Comparison of ENCODE assay signal across 25 mouse cellular contexts in genomic region chr11:61102397-61103339, GRCm38 (mm10). TPM values are rescaled to one million over a fixed set of nuclear protein-coding genes. Genes with fewer than 3 reads are reported as not detected.
DNase-seq lines count a peak whose midpoint lies in the region; ATAC-seq lines count a peak whose summit lies in the region.
"Had no signal": no experiment of that assay in that cellular context is flagged by ENCODE, and none has a peak within 500 bp of the region (broad histone marks: within the 10 kb centered on the region; RNA-seq: fewer than 3 reads in every experiment).

No protein-coding gene starts in this region.

- no peak overlapping the region for H3K4me2 ChIP-seq in hindbrain, embryonic 12.5 days (replicated peaks)
- peak overlapping the region; percentile 4; the same call in 1 of the 2 replicates for H3K4me2 ChIP-seq in midbrain, embryonic 11.5 days
- no peak overlapping the region for H3K4me2 ChIP-seq in midbrain, embryonic 14.5 days (ENCODE audit: low read length)
- H3K4me2 ChIP-seq: heart, embryonic 13.5 days; hindbrain, embryonic 15.5 days; limb, embryonic 13.5 days; liver, embryonic 15.5 days had no signal

- H3K4me1 ChIP-seq in hindbrain, embryonic 10.5 days (replicated peaks), result peaks cover 16% of the 10 kb centered on the region
- peaks cover 11% of the 10 kb centered on the region for H3K4me1 ChIP-seq in hindbrain, embryonic 12.5 days
- peaks cover 16% of the 10 kb centered on the region for H3K4me1 ChIP-seq in midbrain, embryonic 11.5 days (ENCODE audit: control insufficient read depth, insufficient read depth, low read length)
- peaks cover 6% of the 10 kb centered on the region; the same call in 1 of the 2 replicates for H3K4me1 ChIP-seq in midbrain, embryonic 14.5 days (ENCODE audit: control insufficient read depth, insufficient read depth, low read length)
- H3K4me1 ChIP-seq: limb, embryonic 13.5 days had no signal

- DNase-seq in hindbrain, embryonic 10.5 days (ENCODE audit: low spot score), result peak; percentile 11
- DNase-seq in midbrain, embryonic 11.5 days (ENCODE audit: low spot score, missing footprints), result peak; percentile 89
- DNase-seq in midbrain, embryonic 14.5 days, result no peak
- DNase-seq in MEL-GATA-1-ER (ENCODE audit: extremely low read depth, low read depth), result peak; percentile 85
- peak; percentile 11 for DNase-seq in retina, embryonic 14.5 days (ENCODE audit: low spot score)
- DNase-seq in urinary bladder, postnatal 10 days (ENCODE audit: low spot score), result no peak
- DNase-seq in adrenal gland, postnatal 4 days (ENCODE audit: low spot score in 2 of 2), result no peak
- DNase-seq: adrenal gland, adult 8-10 months; cerebellum, adult 8-10 months; cerebellum, postnatal 36 days; embryo, embryonic 11 days; forebrain, postnatal 0 days; gastrocnemius, postnatal 14 days; heart, adult 18-20 months; kidney, adult 2 months; kidney, postnatal 14 days; right cerebral cortex, postnatal 14 days; spleen, adult 18-20 months had no signal

- whole genome bisulfite sequencing in hindbrain, embryonic 10.5 days, result 56% methylated on average over 13 of the region's 13 CpGs
- 57% methylated on average over 13 of the region's 13 CpGs for WGBS in hindbrain, embryonic 12.5 days
- 41% methylated on average over 12 of the region's 13 CpGs for WGBS in midbrain, embryonic 11.5 days
- 35% methylated on average over 12 of the region's 13 CpGs for WGBS in midbrain, embryonic 14.5 days

- ATAC-seq in hindbrain, embryonic 12.5 days (ENCODE audit: low FRiP score), result no peak
- 0 out of 2 replicates have a peak, but pooled peaks have one; percentile 65 for ATAC-seq in midbrain, embryonic 11.5 days (ENCODE audit: low FRiP score)
- no peak for ATAC-seq in midbrain, embryonic 14.5 days (ENCODE audit: low FRiP score, low TSS enrichment)
- ATAC-seq: activated CD4-positive, CD25-positive, alpha-beta regulatory T cell, adult 4 months; forebrain, postnatal 0 days; Patski had no signal

- no peak overlapping the region for H3K9ac ChIP-seq in hindbrain, embryonic 12.5 days
- no peak overlapping the region for H3K9ac ChIP-seq in midbrain, embryonic 11.5 days (ENCODE audit: low read length)
- H3K9ac ChIP-seq in midbrain, embryonic 14.5 days (replicated peaks; ENCODE audit: low read length), result no peak overlapping the region
- H3K9ac ChIP-seq: forebrain, postnatal 0 days; heart, embryonic 13.5 days; hindbrain, embryonic 15.5 days; limb, embryonic 13.5 days; liver, embryonic 15.5 days had no signal

- H3K9me3 ChIP-seq in hindbrain, embryonic 10.5 days, result no peaks in the 10 kb centered on the region
- H3K9me3 ChIP-seq in hindbrain, embryonic 12.5 days (replicated peaks), result no peaks in the 10 kb centered on the region
- H3K9me3 ChIP-seq in midbrain, embryonic 11.5 days (ENCODE audit: control insufficient read depth, low read length), result no peaks in the 10 kb centered on the region
- H3K9me3 ChIP-seq in midbrain, embryonic 14.5 days (ENCODE audit: control insufficient read depth, low read length), result no peaks in the 10 kb centered on the region
- H3K9me3 ChIP-seq: heart, embryonic 13.5 days; hindbrain, embryonic 15.5 days; limb, embryonic 13.5 days; liver, embryonic 15.5 days had no signal

- H3K27me3 ChIP-seq in hindbrain, embryonic 10.5 days (ENCODE audit: insufficient read depth, poor library complexity, severe bottlenecking), result peaks cover 4% of the 10 kb centered on the region; the same call in 1 of the 2 replicates
- peaks cover 9% of the 10 kb centered on the region; the same call in 1 of the 2 replicates for H3K27me3 ChIP-seq in hindbrain, embryonic 12.5 days
- H3K27me3 ChIP-seq in midbrain, embryonic 11.5 days (ENCODE audit: control insufficient read depth, insufficient read depth, low read length), result no peaks in the 10 kb centered on the region; the same call in 1 of the 2 replicates
- no peaks in the 10 kb centered on the region for H3K27me3 ChIP-seq in midbrain, embryonic 14.5 days (ENCODE audit: control insufficient read depth, insufficient read depth, low read length)
- H3K27me3 ChIP-seq: hindbrain, embryonic 15.5 days; limb, embryonic 13.5 days had no signal

- no peak overlapping the region for H3K27ac ChIP-seq in hindbrain, embryonic 10.5 days
- no peak overlapping the region for H3K27ac ChIP-seq in hindbrain, embryonic 12.5 days
- no peak overlapping the region for H3K27ac ChIP-seq in midbrain, embryonic 11.5 days (ENCODE audit: low read depth, low read length)
- H3K27ac ChIP-seq in midbrain, embryonic 14.5 days (replicated peaks; ENCODE audit: low read depth, low read length), result no peak overlapping the region
- H3K27ac ChIP-seq: heart, embryonic 13.5 days; hindbrain, embryonic 15.5 days; limb, embryonic 13.5 days; liver, embryonic 15.5 days had no signal

- H3K36me3 ChIP-seq in hindbrain, embryonic 10.5 days, result no peaks in the 10 kb centered on the region
- H3K36me3 ChIP-seq in hindbrain, embryonic 12.5 days, result no peaks in the 10 kb centered on the region
- no peaks in the 10 kb centered on the region for H3K36me3 ChIP-seq in midbrain, embryonic 11.5 days (ENCODE audit: control insufficient read depth, insufficient read depth, low read length)
- no peaks in the 10 kb centered on the region for H3K36me3 ChIP-seq in midbrain, embryonic 14.5 days (ENCODE audit: control insufficient read depth, insufficient read depth, low read length)
- H3K36me3 ChIP-seq: heart, embryonic 13.5 days; hindbrain, embryonic 15.5 days; limb, embryonic 13.5 days; liver, embryonic 15.5 days had no signal

- no peak overlapping the region for H3K4me3 ChIP-seq in hindbrain, embryonic 10.5 days
- H3K4me3 ChIP-seq in hindbrain, embryonic 12.5 days, result no peak overlapping the region
- H3K4me3 ChIP-seq in midbrain, embryonic 11.5 days (ENCODE audit: low read depth, low read length), result no peak overlapping the region
- H3K4me3 ChIP-seq in midbrain, embryonic 14.5 days (replicated peaks; ENCODE audit: low read depth, low read length), result no peak overlapping the region
- H3K4me3 ChIP-seq: heart, embryonic 13.5 days; hindbrain, embryonic 15.5 days; limb, embryonic 13.5 days; liver, embryonic 15.5 days had no signal

RNA-seq across cellular contexts. Expression of gene Tnfrsf13b, which starts 23.9 kb away (rescaled TPM):
- polyA plus RNA-seq in hindbrain, embryonic 10.5 days (2016; fragmentation: Nextera tagmentation; extraction: Ambion mirVana), result 0.73 and 1.5 TPM in 2 replicates
- 1.1 and 1.5 TPM in 2 replicates for polyA plus RNA-seq in hindbrain, embryonic 12.5 days (2016; fragmentation: Nextera tagmentation; extraction: Ambion mirVana)
- polyA plus RNA-seq in midbrain, embryonic 11.5 days (2014; fragmentation: Nextera tagmentation; extraction: Ambion mirVana), result 1.1 and 1.4 TPM in 2 replicates
- 0.35 and 2.0 TPM in 2 replicates for polyA plus RNA-seq in midbrain, embryonic 14.5 days (2014; fragmentation: Nextera tagmentation; extraction: Ambion mirVana)
- 1 to 10 TPM in 1 of 2 experiments, under 1 TPM in 1; 0.67 to 1.4 TPM for total RNA-seq in adrenal gland, postnatal 4 days (2021)
- polyA plus RNA-seq: Patski had no signal

Comparison
In these comparisons a context has a peak if more than half of its experiments do, and no peak if none do; other contexts are left out.
1. DNase-seq: peak in hindbrain, embryonic 10.5 days (single experiment), midbrain, embryonic 11.5 days (single experiment), MEL-GATA-1-ER (single experiment) and retina, embryonic 14.5 days (single experiment); none in midbrain, embryonic 14.5 days (single experiment), urinary bladder, postnatal 10 days (single experiment) and adrenal gland, postnatal 4 days (0 of 2).